Mouse (Mus musculus) G1E (cell line): ENCODE data around the gene Agl. TPM values are rescaled to one million over a fixed set of nuclear protein-coding genes. Genes with fewer than 3 reads are reported as not detected.
A peak's percentile ranks its signal among the peaks of the same experiment; 100 is the strongest.
"Not testable (repeated sequence)": the region's sequence is repeated elsewhere in the genome, so short reads cannot be mapped to it uniquely, and the experiment has no call there.

Experiments used
- ATAC-seq: 2 replicates; pipeline ENCODE4 v1.8.0; 2016; ENCODE audit warnings: mild to moderate bottlenecking; ENCODE audit not compliant: insufficient number of reproducible peaks, poor library complexity, low FRiP score, severe bottlenecking; ENCODE audit errors: extremely low read depth
- DNase-seq: peaks from one replicate; pipeline ENCODE4 v3.0.0; 2012; ENCODE audit warnings: low spot score
- H3K27me3 ChIP-seq: 2 replicates; pipeline ENCODE4 v1.6.1; 2012; ENCODE audit warnings: mild to moderate bottlenecking, low read length, inconsistent platforms; ENCODE audit not compliant: insufficient read depth
- H3K36me3 ChIP-seq: replicated peaks from 2 replicates; pipeline ENCODE3; 2012; ENCODE audit warnings: mild to moderate bottlenecking, inconsistent platforms
- H3K4me1 ChIP-seq: 2 replicates; pipeline ENCODE4 v1.6.1; 2012; ENCODE audit warnings: low read depth, low read length, inconsistent platforms, mixed read lengths; ENCODE audit not compliant: insufficient read depth
- H3K4me3 ChIP-seq: 2 replicates; pipeline ENCODE4 v1.5.1; 2012; ENCODE audit warnings: low read depth, mild to moderate bottlenecking, inconsistent platforms, low read length, moderate library complexity, mixed read lengths
- H3K9me3 ChIP-seq: replicated peaks from 2 replicates; pipeline ENCODE4 v1.6.1; 2012; ENCODE audit warnings: inconsistent platforms
- CTCF ChIP-seq: IDR thresholded peaks from 2 replicates; pipeline ENCODE4 v1.5.1; 2012; ENCODE audit warnings: low read depth, low read length, inconsistent platforms, mixed read lengths
- GATA1 ChIP-seq: IDR thresholded peaks from 2 replicates; pipeline ENCODE4 v1.6.1; 2012; ENCODE audit warnings: borderline replicate concordance, low read length, inconsistent platforms, mixed read lengths
- GATA2 ChIP-seq: IDR thresholded peaks from 2 replicates; pipeline ENCODE4 v1.6.1; 2012; ENCODE audit warnings: low read depth, low read length, inconsistent platforms, borderline replicate concordance
- POLR2AphosphoS5 ChIP-seq: IDR thresholded peaks from 2 replicates; pipeline ENCODE4 v1.6.1; 2012; ENCODE audit warnings: low read depth, low read length, inconsistent platforms; ENCODE audit not compliant: insufficient replicate concordance
- TAL1 ChIP-seq: conservative IDR thresholded peaks from 2 replicates; pipeline ENCODE4 v1.6.1; 2012; ENCODE audit warnings: low read depth, low read length, inconsistent platforms, mixed read lengths
- polyA plus RNA-seq: library from polyadenylated mRNA; stranded (reverse); fragments of >175 nt; gene quantifications from 2 replicates; pipeline ENCODE4 v1.2.3, GENCODE M21; 2012
- total RNA-seq, 2 experiments: library from RNA; stranded (forward) in 1 of 2; stranded (reverse) in 1 of 2; fragments of 200-1000 nt in 1 of 2; fragments of >200 nt in 1 of 2; fragmentation: Nextera tagmentation in 1 of 2; gene quantifications; 2 replicates each; pipeline ENCODE4 v1.2.3; 2014 to 2017

Agl gene
- total and polyA plus RNA-seq, 3 experiments, result 1.7 to 33.6 (median 15.1) TPM

- Histone ChIP-seq H3K36me3 (peaks cover 69% of the 10 kb centered on the region), H3K27me3 (no peaks in the 10 kb centered on the region), H3K4me1 (peaks cover 4% of the 10 kb centered on the region; the same call in 1 of the 2 replicates), H3K4me3 (no peak overlapping the region), H3K9me3 (no peaks in the 10 kb centered on the region)
- no peak for DNase-seq
- TF ChIP-seq GATA1, result no peak
- no peak for TF ChIP-seq TAL1
- no peak for TF ChIP-seq POLR2AphosphoS5
- no peak for TF ChIP-seq CTCF
- no peak for TF ChIP-seq GATA2
- ATAC-seq, result no peak
Observed at GRCm38 (mm10) chr3:116752818-116753217, 55.1 kb downstream of the Agl start.

- peak; percentile 40 for ATAC-seq
- H3K4me3 ChIP-seq, result no peak overlapping the region
- H3K36me3 ChIP-seq, result peaks cover 59% of the 10 kb centered on the region
- peaks cover 4% of the 10 kb centered on the region; the same call in 1 of the 2 replicates for H3K4me1 ChIP-seq
- H3K27me3 ChIP-seq, result no peaks in the 10 kb centered on the region
- no peak for DNase-seq
- no peaks in the 10 kb centered on the region for H3K9me3 ChIP-seq
- TF ChIP-seq GATA1 (no peak), TAL1 (no peak), CTCF (no peak), POLR2AphosphoS5 (no peak), GATA2 (no peak)
Observed at GRCm38 (mm10) chr3:116751191-116751860, 56.6 kb downstream of the Agl start.

GRCm38 (mm10) chr3:116748391-116749170 is 59.4 kb downstream of the Agl start:
- ATAC-seq (no peak), DNase-seq (no peak)
- no peaks in the 10 kb centered on the region for H3K9me3 ChIP-seq
- H3K36me3 ChIP-seq, result peaks cover 61% of the 10 kb centered on the region
- peaks cover 4% of the 10 kb centered on the region; the same call in 1 of the 2 replicates for H3K4me1 ChIP-seq
- H3K4me3 ChIP-seq, result no peak overlapping the region
- no peaks in the 10 kb centered on the region for H3K27me3 ChIP-seq
- TF ChIP-seq CTCF (peak; percentile 61), GATA2 (no peak)

- DNase-seq, H3K27me3 ChIP-seq, H3K4me3 ChIP-seq, ATAC-seq, H3K4me1 ChIP-seq, H3K9me3 ChIP-seq: not testable (repeated sequence)
- H3K36me3 ChIP-seq, result peaks cover 62% of the 10 kb centered on the region
Observed at GRCm38 (mm10) chr3:116747648-116748047, 60.3 kb downstream of the Agl start.

GRCm38 (mm10) chr3:116740963-116741362 is 67.0 kb downstream of the Agl start:
- H3K4me1 ChIP-seq, result peaks cover 4% of the 10 kb centered on the region
- DNase-seq (no peak), ATAC-seq (no peak)
- no peaks in the 10 kb centered on the region for H3K27me3 ChIP-seq
- H3K36me3 ChIP-seq, result peaks cover 22% of the 10 kb centered on the region
- H3K9me3 ChIP-seq, result no peaks in the 10 kb centered on the region
- TF ChIP-seq CTCF, result no peak
- no peak overlapping the region for H3K4me3 ChIP-seq

GRCm38 (mm10) chr3:116740106-116740505 is 67.9 kb downstream of the Agl start:
- Histone ChIP-seq H3K36me3 (peaks cover 19% of the 10 kb centered on the region), H3K4me3 (no peak overlapping the region), H3K4me1 (peaks cover 4% of the 10 kb centered on the region), H3K9me3 (0 out of 2 replicates have a peak, but pooled peaks cover 3% of the 10 kb centered on the region), H3K27me3 (no peaks in the 10 kb centered on the region)
- ATAC-seq, result no peak
- no peak for TF ChIP-seq GATA2
- TF ChIP-seq POLR2AphosphoS5, result no peak
- no peak for TF ChIP-seq TAL1
- no peak for TF ChIP-seq CTCF
- DNase-seq, result no peak

GRCm38 (mm10) chr3:116737326-116737731 is 70.6 kb downstream of the Agl start:
- Histone ChIP-seq H3K9me3 (peaks cover 12% of the 10 kb centered on the region), H3K36me3 (no peaks in the 10 kb centered on the region), H3K4me1 (peaks cover 4% of the 10 kb centered on the region), H3K4me3 (no peak overlapping the region), H3K27me3 (no peaks in the 10 kb centered on the region)
- TF ChIP-seq TAL1 (no peak), POLR2AphosphoS5 (no peak), GATA1 (no peak)
- DNase-seq (no peak), ATAC-seq (no peak)
